Mouse (Mus musculus): ENCODE results near the gene Lrrc55. TPM values are rescaled to one million over a fixed set of nuclear protein-coding genes. Genes with fewer than 3 reads are reported as not detected.

The Lrrc55 gene
- not detected for total RNA-seq (2023)

DNA sequence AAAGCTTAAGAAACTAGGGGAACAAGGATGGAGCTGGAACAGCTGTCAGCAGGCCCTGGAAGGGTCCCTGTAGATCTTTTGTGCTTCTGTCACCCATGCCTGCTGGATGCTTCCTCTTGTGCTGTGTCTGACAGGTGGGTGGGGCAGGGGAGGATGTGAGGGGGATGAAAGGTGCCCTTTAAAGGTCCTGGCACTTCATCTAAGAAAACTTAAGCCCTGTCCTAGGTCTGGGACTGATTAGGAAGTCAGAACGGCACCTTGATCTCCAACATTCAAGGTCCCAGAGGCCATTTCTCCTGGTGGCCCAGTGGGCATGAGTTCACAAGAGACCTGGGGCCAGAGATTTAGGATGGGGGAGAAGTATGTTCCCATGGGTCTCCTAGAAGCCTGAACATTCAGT lies at the start of gene Lrrc55:
TSS of gene Lrrc55 (minus strand) at position 297 of the 400 bp plus-strand sequence.

GRCm38 (mm10) chr2:85136089-85136488 lies 60.9 kb downstream of the Lrrc55 start, which contains the start of gene Aplnr:
Gene Aplnr (plus strand): TSS chr2:85136225.

Other genes starting within 250 kb of the Lrrc55 start
- gene Prg2, start 216.7 kb downstream of the Lrrc55 start, total RNA-seq (2023): not detected
- gene Prg3, start 209.0 kb downstream of the Lrrc55 start, total RNA-seq (2023): not detected
- gene Ssrp1, start 160.0 kb downstream of the Lrrc55 start, total RNA-seq (2023): 169 TPM
- 0.33 TPM for gene P2rx3, start 159.7 kb downstream of the Lrrc55 start, total RNA-seq (2023)
- 34.3 TPM for gene Tnks1bp1, start 149.2 kb downstream of the Lrrc55 start, total RNA-seq (2023)
- not detected for gene Aplnr, start 61.0 kb downstream of the Lrrc55 start, total RNA-seq (2023)
- gene Olfr987, start 142.1 kb upstream of the Lrrc55 start, total RNA-seq (2023): not detected
- not detected for gene Olfr988, start 166.0 kb upstream of the Lrrc55 start, total RNA-seq (2023)
- gene Olfr992, start 212.3 kb upstream of the Lrrc55 start, total RNA-seq (2023): not detected
- gene Olfr993, start 217.7 kb upstream of the Lrrc55 start, total RNA-seq (2023): not detected
- not detected for gene Olfr994, start 239.3 kb upstream of the Lrrc55 start, total RNA-seq (2023)
- not detected for gene Olfr995, start 246.4 kb upstream of the Lrrc55 start, total RNA-seq (2023)